Mouse (Mus musculus) liver, embryonic 13.5 days (tissue): Measurements from ENCODE around the gene Ebf4. TPM values are rescaled to one million over a fixed set of nuclear protein-coding genes. Genes with fewer than 3 reads are reported as not detected.
"Not testable (repeated sequence)": the region's sequence is repeated elsewhere in the genome, so short reads cannot be mapped to it uniquely, and the experiment has no call there.

ENCODE experiments used
- ATAC-seq: fragments of 200-750 bp; cut with Nextera tagmentation; 2 replicates; pipeline ENCODE4 v1.8.0; 2017; ENCODE audit warnings: low read depth, mild to moderate bottlenecking, moderate number of reproducible peaks, moderate library complexity
- DNase-seq: peaks from one replicate; pipeline ENCODE4 v3.0.0; 2022
- H3K27ac ChIP-seq: fragments of 300-500 bp; sonication (generic); 2 replicates; pipeline ENCODE4 v1.5.1; 2015; ENCODE audit warnings: moderate library complexity, mild to moderate bottlenecking, inconsistent platforms
- H3K27me3 ChIP-seq: fragments of 300-500 bp; sonication (generic); 2 replicates; pipeline ENCODE4 v1.6.1; 2015; ENCODE audit warnings: mild to moderate bottlenecking, inconsistent platforms
- H3K36me3 ChIP-seq: fragments of 300-500 bp; sonication (generic); 2 replicates; pipeline ENCODE4 v1.6.1; 2015; ENCODE audit warnings: mild to moderate bottlenecking, inconsistent platforms
- H3K4me1 ChIP-seq: fragments of 300-500 bp; sonication (generic); replicated peaks from 2 replicates; pipeline ENCODE4 v1.6.1; 2015; ENCODE audit warnings: inconsistent platforms
- H3K4me2 ChIP-seq: fragments of 300-500 bp; sonication (generic); 2 replicates; pipeline ENCODE4 v1.6.1; 2015; ENCODE audit warnings: inconsistent platforms, mild to moderate bottlenecking, moderate library complexity
- H3K4me3 ChIP-seq: fragments of 300-500 bp; sonication (generic); replicated peaks from 2 replicates; pipeline ENCODE4 v1.5.1; 2015; ENCODE audit warnings: mild to moderate bottlenecking, inconsistent platforms
- H3K9ac ChIP-seq: fragments of 300-500 bp; sonication (generic); 2 replicates; pipeline ENCODE4 v1.6.1; 2015; ENCODE audit warnings: mild to moderate bottlenecking, inconsistent platforms
- H3K9me3 ChIP-seq: fragments of 300-500 bp; sonication (generic); replicated peaks from 2 replicates; pipeline ENCODE4 v1.6.1; 2016; ENCODE audit warnings: inconsistent platforms
- WGBS: fragments of 180-500 bp; shearing (Covaris S2); methylation state at CpG from one replicate; pipeline ENCODE4 v1.1.7; 2015; ENCODE audit not compliant: insufficient replicate concordance; 5-methylcytosine and 5-hydroxymethylcytosine counted together
- polyA plus RNA-seq: library from polyadenylated mRNA; unstranded; fragments of >200 nt; fragmentation: Nextera tagmentation; extraction: Ambion mirVana; gene quantifications from 2 replicates; pipeline ENCODE4 v1.2.1, GENCODE M21; 2015

Gene Ebf4
- polyA plus RNA-seq, 1 experiment from 2014 or later = 0.10 TPM

DNA sequence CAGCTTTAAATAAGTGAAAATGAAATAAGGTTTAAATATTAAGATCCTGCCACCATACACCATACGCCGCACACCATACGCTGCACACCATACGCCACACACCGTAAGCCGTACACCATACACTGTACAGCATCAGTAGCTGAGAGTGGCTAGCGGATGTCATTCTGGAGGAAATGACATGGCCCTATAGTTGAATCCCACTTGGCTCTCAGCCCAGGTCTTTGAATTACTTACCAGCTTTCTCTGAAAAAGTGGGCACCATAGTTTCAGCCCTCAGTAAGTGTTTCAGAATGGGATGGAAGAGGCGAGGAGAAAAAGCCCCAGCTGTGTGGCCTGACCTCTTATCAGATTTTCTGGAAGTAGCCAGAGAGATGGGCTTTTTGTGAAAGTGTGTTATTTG is 58.4 kb downstream of the Ebf4 start:
- H3K36me3 ChIP-seq = no peaks in the 10 kb centered on the region
- peaks cover 15% of the 10 kb centered on the region for H3K27me3 ChIP-seq
- H3K4me1 ChIP-seq = no peaks in the 10 kb centered on the region
- no peak overlapping the region for H3K27ac ChIP-seq
- H3K9me3 ChIP-seq = no peaks in the 10 kb centered on the region
- no peak overlapping the region for H3K4me3 ChIP-seq
- no peak overlapping the region for H3K4me2 ChIP-seq
- DNase-seq = no peak
- 87% methylated on average over 8 of the region's 8 CpGs for WGBS
- no peak for ATAC-seq
- no peak overlapping the region for H3K9ac ChIP-seq

DNA sequence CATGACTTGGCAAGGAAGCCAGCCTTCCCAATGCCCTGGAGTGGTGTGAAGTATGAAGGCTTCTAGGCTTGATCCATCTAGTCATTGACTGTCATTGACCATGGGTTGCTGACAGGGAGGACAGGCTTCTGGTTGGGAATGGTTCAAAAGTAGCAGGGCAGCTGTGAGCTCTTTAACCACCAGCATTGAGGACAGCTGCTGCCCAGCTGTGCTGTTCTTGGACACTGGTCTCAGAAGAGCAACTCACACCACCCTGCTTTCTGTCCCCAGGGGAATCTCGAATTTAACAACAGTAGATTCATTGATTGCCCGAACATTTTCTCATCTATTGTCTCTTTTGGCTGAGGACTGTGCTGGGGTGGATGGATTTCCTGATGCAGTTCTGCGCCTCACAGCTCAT is 58.9 kb downstream of the Ebf4 start:
- Histone ChIP-seq H3K36me3 (no peaks in the 10 kb centered on the region), H3K4me3 (no peak overlapping the region), H3K4me2 (no peak overlapping the region), H3K27me3 (peaks cover 20% of the 10 kb centered on the region), H3K4me1 (no peaks in the 10 kb centered on the region), H3K9ac (no peak overlapping the region), H3K27ac (no peak overlapping the region), H3K9me3 (no peaks in the 10 kb centered on the region)
- no peak for ATAC-seq
- no peak for DNase-seq
- WGBS = 51% methylated on average over 3 of the region's 3 CpGs

DNA sequence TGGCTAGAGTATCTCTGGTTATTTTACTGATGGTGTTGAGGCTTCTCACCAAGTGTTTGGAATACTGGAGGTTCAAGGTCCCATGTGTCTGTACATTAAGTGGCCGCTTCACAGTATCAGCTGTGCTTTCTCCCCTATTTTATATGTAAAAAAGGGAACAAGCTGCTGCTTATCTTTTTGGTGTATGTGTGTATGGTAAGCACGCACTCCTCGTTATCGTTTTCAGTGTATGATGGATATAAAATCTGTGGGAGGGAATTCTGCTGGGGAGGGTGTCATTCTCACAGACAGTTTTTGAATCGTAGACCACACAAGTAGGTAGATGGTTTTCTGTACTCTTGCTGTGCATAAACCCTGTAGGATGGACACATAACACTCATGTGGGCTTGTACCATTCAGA is 62.6 kb downstream of the Ebf4 start:
- H3K9ac ChIP-seq = no peak overlapping the region
- no peaks in the 10 kb centered on the region for H3K4me1 ChIP-seq
- H3K4me3 ChIP-seq = no peak overlapping the region
- H3K4me2 ChIP-seq = no peak overlapping the region
- H3K36me3 ChIP-seq = no peaks in the 10 kb centered on the region
- no peak overlapping the region for H3K27ac ChIP-seq
- 73% methylated on average over 5 of the region's 5 CpGs for WGBS
- DNase-seq = no peak
- peaks cover 51% of the 10 kb centered on the region for H3K27me3 ChIP-seq
- H3K9me3 ChIP-seq = no peaks in the 10 kb centered on the region
- no peak for ATAC-seq

DNA sequence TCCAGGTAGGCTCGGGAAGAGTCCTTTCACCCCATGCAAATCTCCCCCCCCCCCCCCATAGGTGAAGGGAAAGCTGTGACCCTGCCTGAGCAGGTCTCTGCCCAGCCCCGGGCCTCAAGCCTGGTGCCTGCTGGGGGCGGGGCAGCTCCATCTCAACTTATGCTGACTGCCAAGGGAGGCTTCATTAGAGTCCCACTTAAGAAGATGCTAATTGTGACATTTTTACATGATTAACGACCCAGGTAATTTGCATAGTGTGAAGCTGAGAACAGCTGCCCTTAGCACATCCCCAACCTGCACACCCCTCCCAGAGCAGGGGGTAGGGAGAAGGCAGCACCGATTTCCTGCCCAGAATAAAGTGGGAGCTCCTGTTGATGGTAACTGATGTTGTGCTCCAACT is 63.9 kb downstream of the Ebf4 start:
- DNase-seq (no peak), ATAC-seq (no peak)
- H3K27me3 ChIP-seq = peaks cover 64% of the 10 kb centered on the region
- no peaks in the 10 kb centered on the region for H3K36me3 ChIP-seq
- no peak overlapping the region for H3K27ac ChIP-seq
- 10% methylated on average over 5 of the region's 5 CpGs for WGBS
- H3K9me3 ChIP-seq = no peaks in the 10 kb centered on the region
- no peaks in the 10 kb centered on the region for H3K4me1 ChIP-seq
- no peak overlapping the region for H3K4me3 ChIP-seq
- H3K4me2 ChIP-seq = no peak overlapping the region
- H3K9ac ChIP-seq = no peak overlapping the region

DNA sequence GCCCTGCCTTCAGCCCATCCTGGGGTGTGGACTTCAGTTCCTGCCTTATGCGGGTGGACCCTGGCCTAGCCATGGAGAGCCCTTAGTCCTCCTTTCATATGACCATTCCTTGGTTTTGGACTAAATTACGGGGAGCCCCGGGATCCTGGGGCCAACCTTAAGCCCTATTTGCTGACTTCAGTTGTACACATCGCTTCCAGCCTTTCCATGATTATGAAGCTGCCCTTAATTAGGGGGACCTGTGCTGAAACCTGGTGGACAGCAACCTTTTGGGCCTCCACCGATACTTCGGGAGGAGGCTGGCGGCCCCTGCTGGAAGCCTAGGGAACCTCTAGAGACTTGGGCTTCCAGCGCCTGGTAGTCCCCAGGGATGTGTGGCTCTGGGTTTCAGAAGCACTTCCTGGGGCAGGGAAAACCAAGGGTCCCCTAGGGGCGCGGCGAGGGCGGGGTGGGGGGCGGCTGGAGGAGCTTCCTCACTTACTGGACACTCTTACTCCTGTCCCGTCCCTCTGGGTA is 67.6 kb downstream of the Ebf4 start:
- no peaks in the 10 kb centered on the region for H3K36me3 ChIP-seq
- ATAC-seq (no peak), DNase-seq (no peak)
- no peak overlapping the region for H3K9ac ChIP-seq
- H3K9me3 ChIP-seq = no peaks in the 10 kb centered on the region
- H3K27ac ChIP-seq = no peak overlapping the region
- H3K4me2 ChIP-seq = no peak overlapping the region
- WGBS = 1% methylated on average over 14 of the region's 14 CpGs
- H3K4me3 ChIP-seq = no peak overlapping the region
- no peaks in the 10 kb centered on the region for H3K4me1 ChIP-seq
- H3K27me3 ChIP-seq = peaks cover 92% of the 10 kb centered on the region

DNA sequence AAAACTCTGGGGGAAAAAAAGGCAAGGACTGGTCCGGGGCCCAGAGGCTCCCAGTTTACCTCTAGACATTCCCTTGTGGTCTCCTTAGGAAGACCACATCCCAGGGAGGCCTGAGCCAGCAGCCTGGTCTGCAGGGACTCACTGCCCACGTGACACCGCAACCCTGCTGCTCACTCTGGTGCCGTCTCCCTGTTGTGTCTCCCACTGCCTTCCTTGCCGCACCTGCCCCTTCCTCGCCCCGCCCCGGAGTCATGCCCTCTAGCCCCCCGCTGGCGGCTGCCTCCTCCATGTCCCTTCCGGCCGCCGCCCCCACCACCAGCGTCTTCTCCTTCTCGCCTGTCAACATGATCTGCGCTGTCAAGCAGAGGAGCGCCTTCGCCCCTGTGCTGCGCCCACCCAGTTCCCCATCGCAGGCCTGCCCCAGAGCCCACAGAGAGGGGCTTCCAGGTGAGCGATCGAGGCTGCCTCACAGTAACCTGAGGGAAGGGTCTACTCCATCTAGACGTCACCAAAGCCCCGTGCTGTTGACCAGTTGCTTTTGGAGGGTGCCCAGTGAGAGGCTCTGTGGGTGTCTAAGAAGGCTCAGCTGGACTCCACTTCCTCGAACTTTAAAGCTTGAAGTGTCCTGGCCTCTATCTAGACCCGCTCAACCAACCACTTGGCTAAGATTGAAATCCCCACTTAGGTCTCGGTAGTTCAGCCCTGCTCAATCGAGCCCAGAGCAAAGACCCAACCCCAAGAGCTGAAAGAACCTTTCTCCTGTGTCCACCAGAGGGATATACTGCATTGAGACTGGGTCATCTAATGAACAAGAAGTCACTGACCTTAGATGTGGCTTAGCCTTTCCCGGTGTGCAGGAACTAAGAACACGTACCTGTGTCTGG is 70.5 kb downstream of the Ebf4 start:
- Histone ChIP-seq H3K9me3 (no peaks in the 10 kb centered on the region), H3K27me3 (peaks cover 63% of the 10 kb centered on the region), H3K4me1 (no peaks in the 10 kb centered on the region), H3K4me2 (peak overlapping the region; percentile 57), H3K27ac (no peak overlapping the region), H3K4me3 (peak overlapping the region; percentile 37), H3K36me3 (no peaks in the 10 kb centered on the region), H3K9ac (peak overlapping the region; percentile 17; the same call in 1 of the 2 replicates)
- DNase-seq (no peak), ATAC-seq (no peak)
- 8% methylated on average over 30 of the region's 30 CpGs for WGBS

DNA sequence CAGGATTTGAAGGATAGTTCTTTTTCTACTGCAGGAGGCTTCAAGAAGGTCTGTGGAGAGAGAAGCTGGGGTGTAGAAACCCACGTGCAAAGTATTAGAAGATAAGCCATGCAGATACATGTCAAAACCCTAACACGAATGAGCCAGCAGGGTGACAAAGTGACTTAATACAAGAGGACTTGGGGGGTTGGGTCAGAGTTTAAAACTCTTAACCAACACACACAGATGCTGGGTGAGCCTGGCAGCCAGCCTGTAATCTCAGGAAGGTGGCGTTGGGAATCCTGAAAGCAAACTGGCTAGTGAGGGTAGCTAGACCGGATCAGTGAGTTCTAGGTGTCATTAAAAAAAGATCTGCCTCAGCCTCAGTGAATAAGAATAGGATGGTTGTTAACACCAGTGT is 72.4 kb downstream of the Ebf4 start:
- DNase-seq (no peak), ATAC-seq (no peak)
- 32% methylated on average over 4 of the region's 4 CpGs for WGBS
- no peaks in the 10 kb centered on the region for H3K36me3 ChIP-seq
- H3K27ac ChIP-seq = no peak overlapping the region
- no peaks in the 10 kb centered on the region for H3K9me3 ChIP-seq
- H3K4me1 ChIP-seq = peaks cover 16% of the 10 kb centered on the region
- peaks cover 44% of the 10 kb centered on the region for H3K27me3 ChIP-seq
- H3K9ac ChIP-seq = no peak overlapping the region
- H3K4me3 ChIP-seq = no peak overlapping the region
- no peak overlapping the region for H3K4me2 ChIP-seq

DNA sequence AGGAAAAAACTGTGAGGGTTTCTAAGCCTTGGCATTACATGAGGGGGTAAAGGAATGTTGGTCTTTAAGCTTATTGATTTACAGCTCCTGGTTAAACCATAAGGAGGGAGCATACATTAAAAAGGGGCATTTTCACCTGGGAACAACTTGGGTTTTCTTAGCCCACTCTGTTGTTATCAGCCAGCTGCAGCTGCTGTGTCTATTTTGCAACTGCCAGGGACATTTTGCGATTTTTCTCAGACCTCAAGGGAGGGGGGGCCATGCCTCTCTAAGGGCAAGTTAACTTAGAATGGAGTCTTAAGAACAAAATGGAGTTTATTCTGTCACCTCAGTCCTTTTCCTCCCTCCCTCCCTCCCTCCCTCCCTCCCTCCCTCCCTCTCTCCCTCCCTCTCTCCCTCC is 78.1 kb downstream of the Ebf4 start:
- H3K4me1 ChIP-seq = peaks cover 28% of the 10 kb centered on the region
- ATAC-seq (0 out of 2 replicates have a peak, but pooled peaks have one; percentile 54), DNase-seq (peak; percentile 27)
- H3K9ac ChIP-seq, H3K36me3 ChIP-seq, H3K4me2 ChIP-seq, H3K4me3 ChIP-seq, H3K9me3 ChIP-seq, H3K27ac ChIP-seq, H3K27me3 ChIP-seq: not testable (repeated sequence)
- 4% methylated on average over 1 of the region's 1 CpGs for WGBS

DNA sequence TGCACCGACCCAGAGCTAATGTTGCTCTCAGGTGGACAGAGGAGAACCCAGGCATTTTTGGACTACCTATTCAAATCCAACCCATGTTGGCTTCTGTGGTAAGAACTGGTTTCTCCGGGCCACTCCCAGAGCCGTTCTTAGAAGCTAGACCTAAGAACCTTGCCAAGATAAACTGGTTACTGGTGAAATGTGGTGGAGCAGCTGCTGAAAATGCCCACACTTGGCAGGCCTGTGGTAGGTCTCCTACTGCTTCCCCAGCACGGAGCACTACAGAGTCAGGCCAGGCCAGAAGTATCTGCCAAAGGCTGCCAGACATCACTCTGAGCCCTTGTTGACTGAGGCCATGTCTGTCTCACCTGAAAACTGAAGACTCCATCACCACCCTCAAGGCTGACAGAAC is 80.0 kb downstream of the Ebf4 start:
- no peak for DNase-seq
- peaks cover 6% of the 10 kb centered on the region; the same call in 1 of the 2 replicates for H3K27me3 ChIP-seq
- no peak overlapping the region for H3K9ac ChIP-seq
- WGBS = 65% methylated on average over 4 of the region's 4 CpGs
- no peaks in the 10 kb centered on the region for H3K36me3 ChIP-seq
- no peaks in the 10 kb centered on the region for H3K9me3 ChIP-seq
- no peak for ATAC-seq
- H3K27ac ChIP-seq = no peak overlapping the region
- peaks cover 28% of the 10 kb centered on the region for H3K4me1 ChIP-seq
- no peak overlapping the region for H3K4me2 ChIP-seq
- no peak overlapping the region for H3K4me3 ChIP-seq

DNA sequence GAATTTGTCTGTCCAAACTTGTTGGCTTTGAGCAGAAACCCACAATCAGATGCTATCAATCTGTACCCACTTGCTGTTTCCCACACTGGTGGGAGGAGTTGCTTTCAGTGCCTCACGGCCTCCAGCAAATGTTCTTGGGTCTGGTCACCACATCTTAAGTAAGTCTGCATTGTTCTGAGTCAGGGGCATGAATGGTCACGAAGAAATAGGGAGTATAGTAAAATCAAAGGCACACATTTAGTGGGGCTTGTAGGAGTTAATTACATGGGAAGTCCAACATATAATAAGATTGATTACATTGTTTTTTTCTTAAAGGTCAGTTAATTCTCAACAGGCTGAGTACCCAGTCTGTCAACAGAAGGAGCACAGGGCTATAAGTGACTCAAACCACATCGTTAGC is 88.2 kb downstream of the Ebf4 start:
- no peak overlapping the region for H3K4me2 ChIP-seq
- H3K27me3 ChIP-seq = peaks cover 16% of the 10 kb centered on the region
- H3K36me3 ChIP-seq = no peaks in the 10 kb centered on the region
- WGBS = 48% methylated on average over 3 of the region's 3 CpGs
- no peaks in the 10 kb centered on the region for H3K4me1 ChIP-seq
- no peak overlapping the region for H3K27ac ChIP-seq
- DNase-seq = no peak
- no peaks in the 10 kb centered on the region for H3K9me3 ChIP-seq
- H3K4me3 ChIP-seq = no peak overlapping the region
- H3K9ac ChIP-seq = no peak overlapping the region
- ATAC-seq = no peak

DNA sequence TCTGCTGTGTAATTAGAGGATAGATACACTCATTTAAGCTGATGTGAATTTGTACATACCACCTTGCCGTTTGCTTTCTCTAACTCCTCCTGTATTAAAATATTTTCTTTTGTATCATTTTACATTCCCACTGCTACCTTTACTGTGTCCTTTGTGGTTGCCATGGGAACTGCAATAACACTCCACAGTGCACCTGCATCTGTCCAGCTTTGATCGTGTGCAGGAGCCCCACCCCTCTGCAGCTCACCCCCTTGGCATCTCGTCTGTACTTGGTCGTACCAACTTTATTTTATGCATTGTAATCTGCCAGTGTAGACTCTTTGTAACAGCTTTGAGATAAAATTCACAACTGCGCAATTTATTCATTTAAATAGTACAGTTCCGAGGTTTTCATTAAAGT is 88.9 kb downstream of the Ebf4 start:
- ATAC-seq (no peak), DNase-seq (no peak)
- Histone ChIP-seq H3K27me3 (peaks cover 15% of the 10 kb centered on the region), H3K9me3 (no peaks in the 10 kb centered on the region), H3K4me1 (no peaks in the 10 kb centered on the region), H3K9ac (no peak overlapping the region), H3K4me2 (no peak overlapping the region), H3K27ac (no peak overlapping the region), H3K4me3 (no peak overlapping the region), H3K36me3 (no peaks in the 10 kb centered on the region)
- WGBS = 62% methylated on average over 6 of the region's 6 CpGs

DNA sequence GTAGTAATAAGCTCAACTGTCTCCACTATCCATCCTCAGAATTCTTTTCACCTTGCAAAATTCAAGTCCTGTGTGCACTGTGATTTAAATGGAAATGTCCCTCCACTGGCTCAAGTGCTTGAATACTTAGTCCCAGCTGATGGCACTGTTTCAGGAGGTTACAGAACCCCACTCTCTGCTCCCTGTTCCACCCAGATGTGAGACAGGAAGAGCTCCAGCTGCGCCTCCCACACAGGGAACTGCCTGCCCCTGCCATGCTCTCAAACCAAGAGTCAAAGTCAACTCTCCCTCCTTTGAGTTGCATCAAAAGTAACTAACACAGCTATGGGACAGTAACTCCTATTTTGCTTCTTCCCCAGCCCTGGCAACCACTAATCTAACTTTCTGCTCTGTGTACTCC is 91.2 kb downstream of the Ebf4 start:
- no peak for ATAC-seq
- H3K4me3 ChIP-seq = no peak overlapping the region
- no peaks in the 10 kb centered on the region for H3K36me3 ChIP-seq
- no peaks in the 10 kb centered on the region for H3K9me3 ChIP-seq
- no peak for DNase-seq
- H3K4me2 ChIP-seq = no peak overlapping the region
- peaks cover 6% of the 10 kb centered on the region; the same call in 1 of the 2 replicates for H3K27me3 ChIP-seq
- 38% methylated on average over 1 of the region's 1 CpGs for WGBS
- H3K27ac ChIP-seq = no peak overlapping the region
- no peaks in the 10 kb centered on the region for H3K4me1 ChIP-seq
- no peak overlapping the region for H3K9ac ChIP-seq
